Mouse (Mus musculus): ENCODE measurements around the gene Pcsk5. TPM values are rescaled to one million over a fixed set of nuclear protein-coding genes. Genes with fewer than 3 reads are reported as not detected.
A peak's percentile ranks its signal among the peaks of the same experiment; 100 is the strongest.

The Pcsk5 gene
- polyA plus RNA-seq, 1 experiment from 2014 or later: 12.5 TPM

DNA sequence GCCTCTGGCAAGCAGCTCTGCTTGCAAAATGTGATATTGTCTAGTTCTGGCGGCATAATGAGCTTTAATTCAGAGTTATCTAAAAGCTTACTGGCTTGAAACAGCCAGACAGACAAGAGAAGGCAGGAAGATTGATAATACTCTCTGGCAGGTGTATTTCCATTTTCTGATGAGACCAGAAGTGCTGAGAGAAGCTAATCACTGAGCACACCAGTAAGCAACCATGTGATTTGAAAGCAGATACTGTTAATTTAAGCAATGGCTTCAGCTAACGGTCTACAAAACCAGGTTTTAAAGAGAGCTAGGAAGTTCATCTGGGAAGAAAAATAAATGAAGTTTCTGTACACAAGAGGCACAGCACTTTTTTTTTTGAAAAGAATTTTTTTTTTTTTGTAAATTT lies 237.1 kb downstream of the Pcsk5 start:
- no peaks in the 10 kb centered on the region for H3K27me3 ChIP-seq
- H3K4me3 ChIP-seq (replicated peaks): no peak overlapping the region
- no peak overlapping the region for H3K4me2 ChIP-seq
- no peaks in the 10 kb centered on the region for H3K4me1 ChIP-seq
- no peaks in the 10 kb centered on the region for H3K9me3 ChIP-seq
- no peak for ATAC-seq (ENCODE audit: low FRiP score)
- no peak overlapping the region for H3K9ac ChIP-seq
- WGBS: 67% methylated on average over 2 of the region's 2 CpGs
- H3K36me3 ChIP-seq (replicated peaks): no peaks in the 10 kb centered on the region
- H3K27ac ChIP-seq: 0 out of 2 replicates have a peak overlapping the region, but pooled peaks have one; percentile 13

DNA sequence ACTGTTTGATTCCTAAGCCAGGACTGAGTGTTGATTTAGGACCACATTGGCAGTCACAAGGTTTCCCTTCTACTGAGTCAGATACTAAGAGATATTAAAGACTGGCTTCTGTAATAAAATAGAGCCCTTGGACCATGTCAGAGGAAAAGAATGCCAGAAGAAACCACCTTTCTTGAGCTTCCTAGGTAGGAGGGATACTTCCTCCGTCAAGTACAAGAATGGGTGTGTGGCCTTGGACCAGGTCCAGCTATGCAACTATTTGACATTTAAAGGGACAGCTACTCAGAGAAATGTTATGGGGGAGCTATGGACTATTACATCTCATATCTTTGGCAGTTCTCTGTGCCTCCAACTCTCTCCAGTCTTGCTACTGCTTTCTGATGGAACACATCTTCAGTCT lies 244.6 kb downstream of the Pcsk5 start:
- Histone ChIP-seq H3K36me3 (replicated peaks) (no peaks in the 10 kb centered on the region), H3K27me3 (no peaks in the 10 kb centered on the region), H3K9me3 (no peaks in the 10 kb centered on the region), H3K27ac (no peak overlapping the region), H3K4me3 (replicated peaks) (no peak overlapping the region), H3K4me1 (peaks cover 11% of the 10 kb centered on the region; the same call in 1 of the 2 replicates), H3K9ac (no peak overlapping the region), H3K4me2 (no peak overlapping the region)
- 45% methylated on average over 1 of the region's 1 CpGs for WGBS
- ATAC-seq (ENCODE audit: low FRiP score): no peak

GRCm38 (mm10) chr19:17591335-17591734 lies 246.1 kb downstream of the Pcsk5 start:
- Histone ChIP-seq H3K9ac (no peak overlapping the region), H3K9me3 (no peaks in the 10 kb centered on the region), H3K27ac (no peak overlapping the region), H3K4me1 (peaks cover 11% of the 10 kb centered on the region; the same call in 1 of the 2 replicates), H3K4me3 (replicated peaks) (no peak overlapping the region), H3K4me2 (no peak overlapping the region), H3K36me3 (replicated peaks) (no peaks in the 10 kb centered on the region), H3K27me3 (no peaks in the 10 kb centered on the region)
- WGBS: 44% methylated on average over 8 of the region's 8 CpGs
- ATAC-seq (ENCODE audit: low FRiP score): peak; percentile 27; the same call in 1 of the 2 replicates

GRCm38 (mm10) chr19:17590314-17590713 lies 247.1 kb downstream of the Pcsk5 start:
- Histone ChIP-seq H3K27ac (no peak overlapping the region), H3K36me3 (replicated peaks) (no peaks in the 10 kb centered on the region), H3K27me3 (no peaks in the 10 kb centered on the region), H3K9me3 (no peaks in the 10 kb centered on the region), H3K4me1 (peaks cover 11% of the 10 kb centered on the region; the same call in 1 of the 2 replicates), H3K4me3 (replicated peaks) (no peak overlapping the region), H3K9ac (no peak overlapping the region), H3K4me2 (no peak overlapping the region)
- ATAC-seq (ENCODE audit: low FRiP score): no peak
- 85% methylated on average over 1 of the region's 1 CpGs for WGBS

DNA sequence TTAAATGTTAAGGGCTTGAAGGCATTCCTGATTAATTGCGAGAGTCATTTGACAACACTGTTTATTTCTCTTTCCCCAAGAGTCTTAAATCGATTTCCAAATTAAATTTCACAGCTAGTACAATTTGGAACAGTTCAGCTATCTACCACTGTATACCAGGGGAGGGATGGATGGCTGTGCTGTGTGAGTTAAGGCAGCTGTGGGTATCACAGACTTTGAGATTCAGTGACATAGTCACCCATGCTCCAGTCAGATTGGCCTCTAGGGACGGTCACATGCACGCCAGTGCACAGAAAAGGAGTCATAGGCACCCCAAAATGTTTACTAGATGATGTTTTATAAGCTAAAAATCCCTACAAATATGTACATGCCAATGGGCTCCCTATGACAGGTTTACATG lies 260.0 kb downstream of the Pcsk5 start:
- Histone ChIP-seq H3K27ac (no peak overlapping the region), H3K4me1 (no peaks in the 10 kb centered on the region), H3K9ac (no peak overlapping the region), H3K27me3 (no peaks in the 10 kb centered on the region), H3K4me2 (no peak overlapping the region), H3K4me3 (replicated peaks) (no peak overlapping the region), H3K9me3 (no peaks in the 10 kb centered on the region), H3K36me3 (replicated peaks) (no peaks in the 10 kb centered on the region)
- ATAC-seq (ENCODE audit: low FRiP score): no peak
- WGBS: 93% methylated on average over 4 of the region's 4 CpGs

DNA sequence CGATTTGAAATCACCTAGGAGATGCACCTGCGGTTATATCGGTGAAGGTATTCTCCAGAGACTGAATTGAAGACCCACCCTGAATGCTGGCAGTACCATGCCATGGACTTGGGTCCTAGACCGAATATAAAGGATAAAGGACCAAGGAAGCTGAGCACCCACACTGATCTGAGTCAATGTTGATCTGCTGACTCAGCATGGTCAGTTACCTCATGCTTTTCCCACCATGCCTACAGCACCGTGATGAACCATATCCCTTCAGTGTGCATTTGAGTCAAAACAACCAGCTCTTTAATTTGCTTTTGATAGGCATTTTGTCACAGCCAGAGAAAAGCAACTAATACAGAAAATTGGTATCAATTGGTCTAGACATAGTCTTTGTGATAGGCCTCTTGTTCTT lies 262.9 kb downstream of the Pcsk5 start:
- H3K9me3 ChIP-seq: no peaks in the 10 kb centered on the region
- H3K4me2 ChIP-seq: no peak overlapping the region
- ATAC-seq (ENCODE audit: low FRiP score): no peak
- 93% methylated on average over 5 of the region's 5 CpGs for WGBS
- H3K4me1 ChIP-seq: no peaks in the 10 kb centered on the region
- H3K27me3 ChIP-seq: no peaks in the 10 kb centered on the region
- H3K4me3 ChIP-seq (replicated peaks): no peak overlapping the region
- H3K36me3 ChIP-seq (replicated peaks): no peaks in the 10 kb centered on the region
- no peak overlapping the region for H3K27ac ChIP-seq
- no peak overlapping the region for H3K9ac ChIP-seq

DNA sequence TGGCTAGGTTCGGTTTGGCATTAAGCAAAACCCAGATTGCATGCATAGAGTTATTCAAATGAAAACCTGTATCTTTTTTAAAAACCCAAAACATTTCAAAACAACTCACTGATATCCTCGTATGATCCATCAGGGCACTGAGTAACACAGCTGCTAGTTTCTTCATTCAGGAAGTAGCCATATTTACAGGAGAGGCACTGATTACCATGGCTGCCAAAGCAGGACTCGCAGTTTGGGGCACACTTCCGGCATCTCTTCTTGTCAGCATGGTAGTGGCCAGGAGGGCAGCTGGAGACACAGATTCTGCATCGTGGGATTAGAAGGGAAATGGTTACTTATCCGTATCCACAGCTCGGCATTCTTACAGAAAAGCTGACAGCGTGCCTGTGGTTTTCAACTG lies 265.1 kb downstream of the Pcsk5 start:
- H3K9me3 ChIP-seq: no peaks in the 10 kb centered on the region
- H3K4me1 ChIP-seq: no peaks in the 10 kb centered on the region
- no peak overlapping the region for H3K4me3 ChIP-seq (replicated peaks)
- 90% methylated on average over 8 of the region's 8 CpGs for WGBS
- H3K4me2 ChIP-seq: no peak overlapping the region
- H3K27ac ChIP-seq: no peak overlapping the region
- H3K9ac ChIP-seq: no peak overlapping the region
- H3K36me3 ChIP-seq (replicated peaks): no peaks in the 10 kb centered on the region
- H3K27me3 ChIP-seq: no peaks in the 10 kb centered on the region
- ATAC-seq (ENCODE audit: low FRiP score): no peak

- Histone ChIP-seq H3K4me3 (replicated peaks) (no peak overlapping the region), H3K27ac (no peak overlapping the region), H3K9me3 (no peaks in the 10 kb centered on the region), H3K4me1 (no peaks in the 10 kb centered on the region), H3K9ac (no peak overlapping the region), H3K27me3 (no peaks in the 10 kb centered on the region), H3K36me3 (replicated peaks) (no peaks in the 10 kb centered on the region), H3K4me2 (no peak overlapping the region)
- ATAC-seq (ENCODE audit: low FRiP score): no peak
- 77% methylated on average over 2 of the region's 2 CpGs for WGBS
Measured at GRCm38 (mm10) chr19:17570936-17571335, 266.5 kb downstream of the Pcsk5 start.

GRCm38 (mm10) chr19:17567264-17567663 lies 270.2 kb downstream of the Pcsk5 start:
- H3K4me2 ChIP-seq: no peak overlapping the region
- no peak overlapping the region for H3K9ac ChIP-seq
- 0 out of 2 replicates have a peak, but pooled peaks cover 3% of the 10 kb centered on the region for H3K36me3 ChIP-seq (replicated peaks)
- H3K27me3 ChIP-seq: no peaks in the 10 kb centered on the region
- H3K27ac ChIP-seq: no peak overlapping the region
- 86% methylated on average over 3 of the region's 3 CpGs for WGBS
- no peak for ATAC-seq (ENCODE audit: low FRiP score)
- H3K4me1 ChIP-seq: no peaks in the 10 kb centered on the region
- no peaks in the 10 kb centered on the region for H3K9me3 ChIP-seq
- H3K4me3 ChIP-seq (replicated peaks): no peak overlapping the region

DNA sequence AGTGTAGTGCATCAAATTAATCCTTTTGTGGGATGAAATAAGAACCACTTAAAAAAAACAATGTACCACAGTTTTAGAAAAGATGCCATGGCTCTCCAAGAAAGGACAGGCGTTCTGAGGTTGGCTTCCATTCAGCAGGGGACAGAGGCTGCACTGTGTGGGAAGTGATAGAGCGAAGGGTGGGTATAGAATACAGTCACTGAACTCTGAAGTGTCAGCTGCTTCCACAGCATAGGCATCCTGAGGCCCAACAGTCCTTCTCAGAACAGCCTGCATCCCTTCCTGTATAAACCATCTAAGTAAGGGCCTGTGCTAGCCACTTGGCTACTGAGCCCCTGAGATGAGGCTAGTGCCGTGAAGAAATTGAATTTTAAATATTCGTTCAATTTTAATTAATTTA lies 271.3 kb downstream of the Pcsk5 start:
- H3K9ac ChIP-seq: no peak overlapping the region
- H3K36me3 ChIP-seq (replicated peaks): 0 out of 2 replicates have a peak, but pooled peaks cover 3% of the 10 kb centered on the region
- no peak overlapping the region for H3K4me3 ChIP-seq (replicated peaks)
- H3K9me3 ChIP-seq: no peaks in the 10 kb centered on the region
- H3K27me3 ChIP-seq: no peaks in the 10 kb centered on the region
- 65% methylated on average over 4 of the region's 4 CpGs for WGBS
- no peaks in the 10 kb centered on the region for H3K4me1 ChIP-seq
- ATAC-seq (ENCODE audit: low FRiP score): no peak
- H3K27ac ChIP-seq: no peak overlapping the region
- H3K4me2 ChIP-seq: no peak overlapping the region

DNA sequence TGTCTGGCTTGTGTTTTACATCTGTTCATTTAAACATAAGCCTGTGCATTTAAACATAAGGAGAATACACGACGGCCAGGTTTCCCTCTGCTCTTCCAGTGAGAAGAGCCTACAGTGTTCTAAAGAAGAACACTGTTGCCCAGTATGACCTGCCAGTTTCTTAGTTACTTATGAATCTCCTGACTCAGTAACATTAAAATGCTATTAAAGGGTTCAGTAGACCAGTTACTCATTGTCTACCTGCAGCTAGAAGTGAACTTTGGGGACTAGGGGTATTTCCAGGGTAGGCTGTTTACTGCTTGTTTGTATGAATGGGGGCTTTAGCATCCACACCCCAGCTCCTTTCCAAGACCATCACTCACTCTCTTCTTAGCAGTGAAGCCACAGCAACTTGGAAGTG lies 278.7 kb downstream of the Pcsk5 start:
- Histone ChIP-seq H3K4me1 (no peaks in the 10 kb centered on the region), H3K9me3 (no peaks in the 10 kb centered on the region), H3K4me3 (replicated peaks) (no peak overlapping the region), H3K36me3 (replicated peaks) (no peaks in the 10 kb centered on the region), H3K27me3 (no peaks in the 10 kb centered on the region), H3K4me2 (no peak overlapping the region), H3K27ac (no peak overlapping the region), H3K9ac (no peak overlapping the region)
- WGBS: 79% methylated on average over 2 of the region's 2 CpGs
- no peak for ATAC-seq (ENCODE audit: low FRiP score)

DNA sequence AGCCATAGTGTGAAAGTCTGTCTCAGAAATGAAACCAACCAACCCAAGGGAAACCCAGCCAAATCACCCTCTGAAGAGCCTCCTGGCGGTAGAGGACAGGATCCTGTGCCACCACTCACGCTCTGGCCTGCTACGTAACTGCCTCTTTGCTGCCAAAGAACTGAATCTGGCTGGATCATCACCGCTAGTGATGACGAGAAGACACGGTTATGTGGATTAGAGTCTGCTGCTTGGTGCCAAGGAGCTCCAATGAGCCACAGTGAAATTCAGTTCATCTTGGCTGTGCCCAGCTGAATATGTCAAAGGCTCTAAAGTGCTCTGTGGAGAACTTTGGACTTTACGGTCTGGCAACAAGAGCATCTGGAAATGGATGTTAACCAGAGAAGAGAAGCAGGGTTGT lies 282.3 kb downstream of the Pcsk5 start:
- H3K27ac ChIP-seq: no peak overlapping the region
- H3K4me3 ChIP-seq (replicated peaks): no peak overlapping the region
- H3K4me2 ChIP-seq: no peak overlapping the region
- no peaks in the 10 kb centered on the region for H3K4me1 ChIP-seq
- no peaks in the 10 kb centered on the region for H3K27me3 ChIP-seq
- ATAC-seq (ENCODE audit: low FRiP score): no peak
- H3K36me3 ChIP-seq (replicated peaks): no peaks in the 10 kb centered on the region
- H3K9me3 ChIP-seq: no peaks in the 10 kb centered on the region
- no peak overlapping the region for H3K9ac ChIP-seq
- 94% methylated on average over 7 of the region's 7 CpGs for WGBS

DNA sequence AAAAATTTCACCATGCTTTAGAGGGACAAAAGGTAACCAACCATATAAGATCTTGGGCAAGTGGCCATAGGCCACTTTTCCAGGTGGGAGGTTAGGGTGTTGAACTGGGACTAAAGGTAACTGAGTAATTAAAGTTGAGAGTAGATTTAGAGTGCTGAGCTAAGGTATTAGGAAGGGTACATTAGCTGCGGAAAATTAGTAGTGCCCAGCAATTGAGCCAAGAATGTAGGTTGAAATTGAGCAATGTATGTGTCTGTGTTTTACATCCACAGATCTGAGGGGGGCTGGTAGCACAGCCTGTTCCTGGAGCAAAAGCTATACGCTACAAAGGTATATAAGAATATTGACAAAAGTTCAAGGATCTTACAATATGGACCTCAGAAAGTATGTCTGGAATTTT lies 282.9 kb downstream of the Pcsk5 start:
- Histone ChIP-seq H3K9ac (no peak overlapping the region), H3K4me2 (no peak overlapping the region), H3K9me3 (no peaks in the 10 kb centered on the region), H3K4me3 (replicated peaks) (no peak overlapping the region), H3K27ac (no peak overlapping the region), H3K27me3 (no peaks in the 10 kb centered on the region), H3K4me1 (no peaks in the 10 kb centered on the region), H3K36me3 (replicated peaks) (no peaks in the 10 kb centered on the region)
- ATAC-seq (ENCODE audit: low FRiP score): no peak
- 97% methylated on average over 2 of the region's 2 CpGs for WGBS

Data from forebrain, embryonic 12.5 days (tissue).